Mouse (Mus musculus) small intestine, adult 2 months (tissue): ENCODE data around the gene Armc6. TPM values are rescaled to one million over a fixed set of nuclear protein-coding genes. Genes with fewer than 3 reads are reported as not detected.

Experiments
- H3K27ac ChIP-seq: fragments of 200-500 bp; 2 replicates; pipeline ENCODE4 v1.5.1; 2012; ENCODE audit warnings: low read depth, low read length, control low read depth, inconsistent platforms; ENCODE audit not compliant: insufficient read depth
- H3K27me3 ChIP-seq: fragments of 200-500 bp; 2 replicates; pipeline ENCODE4 v1.6.1; 2012; ENCODE audit warnings: mild to moderate bottlenecking, moderate library complexity, low read length, inconsistent platforms; ENCODE audit not compliant: control insufficient read depth, insufficient read depth
- H3K36me3 ChIP-seq: fragments of 200-500 bp; 2 replicates; pipeline ENCODE4 v1.6.1; 2012; ENCODE audit warnings: mild to moderate bottlenecking, low read length, control low read depth, inconsistent platforms; ENCODE audit not compliant: control insufficient read depth, insufficient read depth
- H3K4me1 ChIP-seq: fragments of 200-500 bp; 2 replicates; pipeline ENCODE4 v1.6.1; 2012; ENCODE audit warnings: low read length, inconsistent platforms, mixed read lengths; ENCODE audit not compliant: control insufficient read depth, insufficient read depth, insufficient read length
- H3K4me3 ChIP-seq: fragments of 200-500 bp; 2 replicates; pipeline ENCODE4 v1.5.1; 2012; ENCODE audit warnings: low read depth, mild to moderate bottlenecking, control low read depth, inconsistent platforms, low read length, moderate library complexity
- CTCF ChIP-seq: fragments of 200-500 bp; IDR thresholded peaks from 2 replicates; pipeline ENCODE4 v1.5.1; 2012; ENCODE audit warnings: low read depth, mild to moderate bottlenecking, control low read depth, inconsistent platforms, low read length, moderate library complexity, mixed read lengths; ENCODE audit not compliant: insufficient replicate concordance, insufficient read length; ENCODE audit errors: extremely low read depth
- POLR2A ChIP-seq: fragments of 200-500 bp; IDR thresholded peaks from 2 replicates; pipeline ENCODE4 v1.6.1; 2012; ENCODE audit warnings: low read depth, mild to moderate bottlenecking, control low read depth, inconsistent platforms, low read length, moderate library complexity
- WGBS: fragments of 180-500 bp; shearing (Covaris S2); methylation state at CpG from one replicate; pipeline ENCODE4 v1.1.7; 2018; 5-methylcytosine and 5-hydroxymethylcytosine counted together
- polyA plus RNA-seq: library from polyadenylated mRNA; depleted of rRNA; stranded (reverse); fragments of >200 nt; gene quantifications from 2 replicates; pipeline ENCODE4 v1.2.3, GENCODE M21; 2012

The Armc6 gene
- polyA plus RNA-seq, 1 experiment = 17.9 TPM

- Histone ChIP-seq H3K36me3 (peaks cover 59% of the 10 kb centered on the region), H3K27ac (no peak overlapping the region), H3K4me3 (no peak overlapping the region), H3K27me3 (no peaks in the 10 kb centered on the region), H3K4me1 (peaks cover 3% of the 10 kb centered on the region)
- 47% methylated on average over 3 of the region's 3 CpGs for WGBS
- TF ChIP-seq CTCF = no peak
- TF ChIP-seq POLR2A = no peak
Measured at GRCm38 (mm10) chr8:70257456-70257855, 23.2 kb upstream of the Armc6 start.

GRCm38 (mm10) chr8:70254628-70255027 lies 20.4 kb upstream of the Armc6 start:
- WGBS = 61% methylated on average over 1 of the region's 1 CpGs
- TF ChIP-seq POLR2A (no peak), CTCF (no peak)
- Histone ChIP-seq H3K27me3 (no peaks in the 10 kb centered on the region), H3K36me3 (peaks cover 64% of the 10 kb centered on the region), H3K4me1 (peaks cover 3% of the 10 kb centered on the region), H3K27ac (no peak overlapping the region), H3K4me3 (no peak overlapping the region)

- no peak for TF ChIP-seq POLR2A
- no peak for TF ChIP-seq CTCF
- WGBS = 96% methylated on average over 3 of the region's 3 CpGs
- H3K27me3 ChIP-seq = no peaks in the 10 kb centered on the region
- peaks cover 64% of the 10 kb centered on the region for H3K36me3 ChIP-seq
- H3K27ac ChIP-seq = no peak overlapping the region
- H3K4me3 ChIP-seq = no peak overlapping the region
- no peaks in the 10 kb centered on the region for H3K4me1 ChIP-seq
Measured at GRCm38 (mm10) chr8:70247841-70248240, 13.6 kb upstream of the Armc6 start.

GRCm38 (mm10) chr8:70246622-70247021 lies 12.4 kb upstream of the Armc6 start:
- no peak for TF ChIP-seq CTCF
- TF ChIP-seq POLR2A = no peak
- WGBS = 92% methylated on average over 6 of the region's 6 CpGs
- Histone ChIP-seq H3K36me3 (peaks cover 63% of the 10 kb centered on the region), H3K27me3 (no peaks in the 10 kb centered on the region), H3K4me1 (no peaks in the 10 kb centered on the region), H3K27ac (no peak overlapping the region), H3K4me3 (no peak overlapping the region)

GRCm38 (mm10) chr8:70240642-70241041 lies 6.4 kb upstream of the Armc6 start:
- H3K4me1 ChIP-seq = no peaks in the 10 kb centered on the region
- no peak overlapping the region for H3K27ac ChIP-seq
- no peak overlapping the region for H3K4me3 ChIP-seq
- peaks cover 52% of the 10 kb centered on the region for H3K36me3 ChIP-seq
- 90% methylated on average over 5 of the region's 5 CpGs for WGBS
- H3K27me3 ChIP-seq = no peaks in the 10 kb centered on the region
- TF ChIP-seq CTCF (no peak), POLR2A (no peak)

- 88% methylated on average over 2 of the region's 2 CpGs for WGBS
- Histone ChIP-seq H3K36me3 (peaks cover 38% of the 10 kb centered on the region), H3K4me3 (no peak overlapping the region), H3K27ac (no peak overlapping the region), H3K27me3 (no peaks in the 10 kb centered on the region), H3K4me1 (peaks cover 4% of the 10 kb centered on the region; the same call in 1 of the 2 replicates)
- no peak for TF ChIP-seq POLR2A
- TF ChIP-seq CTCF = no peak
Measured at GRCm38 (mm10) chr8:70237842-70238241, 3.6 kb upstream of the Armc6 start.

- Histone ChIP-seq H3K36me3 (peaks cover 17% of the 10 kb centered on the region), H3K4me3 (peak overlapping the region; percentile 66), H3K4me1 (peaks cover 4% of the 10 kb centered on the region; the same call in 1 of the 2 replicates), H3K27me3 (no peaks in the 10 kb centered on the region), H3K27ac (peak overlapping the region; percentile 7; the same call in 1 of the 2 replicates)
- TF ChIP-seq POLR2A (no peak), CTCF (no peak)
- 1% methylated on average over 15 of the region's 15 CpGs for WGBS
Measured at GRCm38 (mm10) chr8:70234781-70235128, 489 bp upstream of the Armc6 start.
